Mouse (Mus musculus) gastrocnemius, postnatal 25 days (tissue): ENCODE measurements around the gene Tmem234. TPM values are rescaled to one million over a fixed set of nuclear protein-coding genes. Genes with fewer than 3 reads are reported as not detected.

Source experiments
- DNase-seq: peaks from one replicate; pipeline ENCODE4 v3.0.0; 2022
- total RNA-seq, 2 experiments: library from RNA; stranded (reverse); gene quantifications; 1 replicate in 1 of 2; 2 replicates in 1 of 2; pipeline ENCODE4 v1.2.3; 2021

Gene Tmem234
- total RNA-seq, 2 experiments from 2014 or later: 30.5 to 32.3 TPM

- no peak for DNase-seq
Measured at GRCm38 (mm10) chr4:129622120-129622802, 21.8 kb downstream of the Tmem234 start.

DNA sequence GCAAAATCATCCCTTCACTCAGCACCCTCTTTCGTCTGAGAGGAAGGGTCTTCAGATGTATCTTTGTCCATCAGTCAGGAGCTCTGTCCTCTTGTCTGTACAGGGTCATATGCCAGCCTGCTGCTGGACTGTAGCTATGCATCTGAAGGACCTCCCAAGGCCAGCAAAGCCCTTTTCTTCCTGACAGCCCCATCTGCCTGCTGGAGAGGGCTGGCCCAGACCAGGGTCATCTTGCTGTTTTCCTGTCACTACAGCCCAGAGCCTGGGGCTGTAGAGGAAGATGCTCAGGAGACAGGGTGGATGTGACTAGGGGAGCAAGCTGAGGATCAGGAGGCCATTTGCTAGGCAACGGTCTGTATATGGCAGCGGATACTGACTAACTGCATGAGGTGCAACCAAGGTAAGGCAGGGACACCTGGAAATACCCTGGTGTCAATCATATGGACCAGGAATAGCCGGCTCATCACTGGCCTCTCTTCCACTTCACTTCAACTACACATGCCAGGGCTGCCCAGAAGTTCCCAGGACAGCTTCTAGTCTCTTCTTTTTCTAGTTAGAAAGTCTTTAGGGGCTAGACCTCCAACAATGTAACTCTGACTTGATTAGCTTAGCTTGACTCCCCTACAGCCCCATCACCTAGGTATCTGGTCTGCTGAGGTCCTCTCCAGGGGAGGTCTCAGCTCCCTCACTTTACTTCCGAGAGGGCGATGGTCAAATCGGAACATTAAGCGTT lies 22.5 kb downstream of the Tmem234 start:
- DNase-seq: no peak

DNA sequence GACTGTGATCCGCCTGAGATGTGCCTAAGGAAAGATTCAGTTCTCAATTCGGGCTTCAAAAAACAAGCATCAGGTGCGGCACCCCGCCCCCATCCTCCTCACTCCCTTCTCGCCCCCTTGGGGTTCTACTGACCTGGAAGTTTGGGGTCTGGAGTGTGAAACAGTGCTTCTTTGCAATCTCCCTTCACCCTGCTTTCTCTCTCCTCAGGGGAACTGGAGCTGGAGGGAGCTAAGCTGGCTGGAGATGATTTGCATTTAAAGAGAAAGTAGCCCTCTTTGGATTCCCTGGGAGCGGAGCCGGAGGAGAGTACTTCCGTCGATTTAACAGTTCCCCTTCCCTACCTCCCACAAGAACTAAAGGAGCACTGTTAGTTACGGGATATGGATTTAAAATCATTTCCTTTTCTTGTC lies 23.2 kb downstream of the Tmem234 start, which contains the start of gene Ccdc28b:
Gene Ccdc28b, minus strand, starts transcription at position 267 of the 411 bp plus-strand sequence.
- peak; percentile 37 for DNase-seq

DNA sequence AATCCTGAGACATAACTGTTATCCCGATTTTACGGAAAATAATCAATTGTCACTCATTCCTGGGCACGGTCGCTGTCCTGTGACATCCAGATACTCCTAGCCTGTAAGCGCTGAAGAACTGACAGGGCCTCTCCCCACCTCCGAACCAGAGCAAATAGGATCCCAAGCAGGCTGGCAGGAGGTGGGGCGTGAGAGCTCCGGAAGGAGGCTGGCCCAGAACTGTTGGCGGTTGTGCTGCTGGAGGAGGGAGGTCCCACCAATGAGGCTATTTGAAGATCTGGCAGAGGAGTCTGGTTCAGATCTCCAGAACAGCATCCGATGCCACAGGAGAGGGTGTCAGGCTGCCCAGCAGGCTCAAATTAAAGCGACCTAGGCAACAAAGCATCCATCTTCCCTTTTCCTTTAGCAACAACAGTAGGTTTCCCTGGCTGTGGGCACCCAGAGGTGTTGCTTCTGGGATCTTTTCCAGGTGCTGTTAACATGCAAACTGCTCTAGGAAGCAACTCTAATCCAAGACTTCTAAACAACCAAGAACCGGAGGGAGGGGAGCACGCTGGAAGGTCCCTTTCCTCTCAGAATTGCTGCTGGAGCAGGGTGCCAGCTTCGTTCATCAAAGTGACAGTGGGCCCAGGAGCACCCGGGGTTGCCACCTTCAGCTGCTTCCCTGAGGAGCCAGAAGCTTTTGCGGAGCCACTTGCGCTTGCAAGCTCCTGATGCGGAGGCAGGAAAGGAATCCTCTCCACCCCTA lies 24.0 kb downstream of the Tmem234 start:
- DNase-seq: peak; percentile 93

GRCm38 (mm10) chr4:129625029-129625370 lies 24.5 kb downstream of the Tmem234 start:
- DNase-seq: peak; percentile 41

DNA sequence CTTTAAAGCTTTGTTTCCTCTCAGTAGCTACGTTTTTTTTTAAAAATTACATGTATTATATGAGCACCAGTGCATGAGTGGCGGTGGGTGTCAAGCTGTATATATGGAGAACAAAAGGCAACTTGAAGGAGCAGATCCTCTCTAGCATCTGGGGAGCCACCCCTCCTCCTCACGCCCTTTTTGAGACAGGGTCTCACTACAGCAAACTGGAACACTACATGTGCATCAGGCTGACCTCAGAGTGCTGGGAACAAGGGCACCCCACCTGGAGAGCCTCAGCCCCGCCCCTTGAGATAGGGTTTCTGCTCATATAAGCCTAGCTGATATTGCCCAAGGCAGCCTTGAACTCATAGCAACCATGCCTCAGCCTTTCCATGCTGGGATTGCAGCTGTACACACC lies 25.0 kb downstream of the Tmem234 start:
- no peak for DNase-seq

- DNase-seq: no peak
Measured at GRCm38 (mm10) chr4:129626035-129626434, 25.6 kb downstream of the Tmem234 start.

- DNase-seq: no peak
Measured at GRCm38 (mm10) chr4:129630944-129631343, 30.5 kb downstream of the Tmem234 start.

DNA sequence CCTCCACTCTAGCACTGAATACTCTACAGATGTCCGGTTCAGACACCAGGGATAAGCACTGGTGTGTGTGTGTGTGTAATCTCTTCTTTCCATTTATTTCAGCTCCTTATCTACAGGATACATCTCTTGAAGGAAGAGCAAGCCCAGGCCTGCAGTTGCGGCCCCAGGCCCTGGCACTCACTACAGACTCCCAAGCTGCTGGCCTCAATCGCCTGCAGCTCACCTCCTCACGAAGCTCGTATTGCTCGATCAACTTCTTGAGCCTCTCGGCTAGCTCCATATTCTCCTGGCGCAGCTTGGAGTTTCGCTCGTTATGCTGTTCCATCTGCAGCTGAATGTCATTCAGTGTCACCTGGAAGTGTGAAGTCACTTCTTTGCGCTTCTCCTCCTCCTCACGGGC lies 31.4 kb downstream of the Tmem234 start:
- DNase-seq: no peak

- no peak for DNase-seq
Measured at GRCm38 (mm10) chr4:129633852-129634251, 33.4 kb downstream of the Tmem234 start.

DNA sequence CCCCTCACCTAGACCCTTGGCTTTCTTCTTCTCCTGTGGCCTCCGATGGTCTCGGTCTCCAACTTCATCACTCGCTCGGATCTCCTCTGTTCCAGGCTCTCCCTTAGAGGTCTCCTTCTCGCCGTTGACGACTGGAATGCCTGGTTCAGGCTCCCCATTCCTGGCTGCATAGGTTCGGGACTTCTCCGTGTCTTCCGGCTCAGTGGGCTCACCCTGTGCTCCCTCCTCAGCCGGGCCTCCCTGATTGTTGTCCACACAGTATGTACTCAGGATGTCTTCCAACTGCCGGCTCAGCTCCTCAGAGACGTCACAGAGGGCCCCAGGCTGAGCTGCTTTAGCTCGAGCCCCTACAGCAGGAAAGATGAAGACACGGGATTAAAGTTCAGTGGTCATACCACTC lies 38.8 kb downstream of the Tmem234 start:
- DNase-seq: no peak

GRCm38 (mm10) chr4:129640101-129640637 lies 39.7 kb downstream of the Tmem234 start:
- peak; percentile 17 for DNase-seq

DNA sequence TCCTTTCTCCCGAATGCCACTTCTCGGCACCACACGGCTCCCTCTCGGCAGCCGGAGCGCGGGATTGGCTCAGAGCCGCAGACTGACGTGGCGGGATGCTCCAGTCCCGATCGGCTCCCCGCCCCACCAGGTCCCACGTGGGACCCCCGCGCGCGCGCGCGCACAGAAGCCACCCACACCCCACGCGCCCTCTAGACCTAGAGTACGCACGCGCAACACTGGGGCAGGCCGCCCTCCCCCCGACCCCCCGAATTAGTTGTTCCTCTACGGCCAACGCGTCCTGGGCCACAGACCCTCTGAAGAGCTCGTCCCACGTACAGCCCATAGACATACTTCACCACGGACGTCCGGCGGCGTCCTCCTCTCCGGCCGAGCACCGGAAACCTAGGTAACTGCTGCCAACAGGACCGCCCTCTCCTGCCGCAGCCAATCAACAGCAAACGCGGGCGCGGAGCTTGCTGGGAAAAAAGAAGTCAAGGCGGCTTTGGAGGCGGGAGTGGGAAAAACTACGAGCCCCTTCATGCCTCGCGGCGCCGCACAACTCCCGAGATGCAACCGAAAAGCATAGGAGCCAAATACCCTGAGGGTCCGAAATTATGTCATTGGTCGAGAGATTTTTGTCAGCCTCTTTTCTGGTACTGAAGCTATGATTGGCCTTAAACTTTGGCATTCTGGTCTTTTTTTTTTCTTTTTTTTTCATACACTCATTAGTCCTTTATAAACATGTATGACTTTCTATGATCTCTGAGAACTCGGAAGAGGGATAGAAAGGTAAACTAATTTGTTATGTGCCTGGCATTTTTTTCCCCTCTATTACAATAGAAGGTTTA lies 40.4 kb downstream of the Tmem234 start, which contains the start of gene Txlna:
Gene Txlna, minus strand, starts transcription at position 428 of the 830 bp plus-strand sequence.
- DNase-seq: peak; percentile 96

DNA sequence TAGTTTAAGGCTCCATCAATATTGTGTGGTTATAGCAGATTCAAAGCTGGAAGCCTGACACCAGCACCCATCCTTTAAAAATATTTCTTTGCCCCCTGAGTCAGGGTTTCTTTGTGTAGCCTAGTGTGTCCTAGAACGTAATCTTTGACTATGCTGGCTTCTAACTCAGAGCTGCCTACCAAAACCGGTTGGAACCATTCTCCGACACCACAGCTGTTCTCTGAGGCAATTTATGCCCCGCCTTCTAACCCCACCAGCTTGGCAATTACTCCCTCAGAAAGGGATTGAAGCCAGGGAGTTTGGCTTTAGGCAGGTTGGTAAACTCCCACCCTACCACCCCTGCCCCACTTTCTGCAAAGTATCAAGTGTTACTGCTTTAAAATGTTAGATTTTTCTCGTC lies 41.3 kb downstream of the Tmem234 start:
- DNase-seq: no peak

- DNase-seq: no peak
Measured at GRCm38 (mm10) chr4:129645204-129645603, 44.7 kb downstream of the Tmem234 start.

DNA sequence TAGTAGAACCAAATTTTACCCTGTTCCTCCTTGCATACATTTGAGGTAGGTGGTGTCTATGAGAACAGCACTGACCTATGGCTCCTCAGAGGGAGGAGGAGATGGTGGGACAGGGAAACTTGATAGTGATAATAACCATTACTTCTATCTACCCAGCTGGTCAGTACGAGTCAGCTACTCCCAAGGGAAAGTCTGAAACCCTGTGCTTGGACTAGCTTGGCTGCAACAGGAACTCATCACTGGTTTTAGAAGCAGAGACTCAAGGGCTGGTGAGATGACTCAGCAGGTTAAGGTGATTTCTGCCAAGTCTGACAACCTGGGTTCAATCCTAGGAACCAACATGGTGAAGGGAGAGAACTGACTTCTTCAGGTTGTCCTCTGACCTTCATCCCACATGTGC lies 48.2 kb downstream of the Tmem234 start:
- no peak for DNase-seq

DNA sequence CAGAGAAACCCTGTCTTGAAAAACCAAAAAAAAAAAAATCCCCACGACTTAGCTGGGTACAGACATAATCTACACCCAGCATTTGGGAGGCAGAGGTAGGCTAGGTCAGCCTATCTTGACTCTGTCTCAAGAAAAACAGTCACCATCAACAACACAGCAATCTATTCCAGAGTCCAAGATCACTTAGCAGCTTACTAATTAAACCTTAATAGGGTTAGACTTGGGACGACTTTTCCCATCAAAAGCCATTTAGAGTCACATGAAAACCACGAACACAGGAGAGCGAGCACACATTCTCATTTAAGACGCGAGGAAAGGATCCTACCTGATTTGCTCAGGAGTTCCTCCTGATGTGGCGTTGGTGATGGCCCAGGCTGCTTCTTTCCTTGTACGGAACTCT lies 49.9 kb downstream of the Tmem234 start:
- no peak for DNase-seq

- DNase-seq: no peak
Measured at GRCm38 (mm10) chr4:129654770-129655169, 54.3 kb downstream of the Tmem234 start.

GRCm38 (mm10) chr4:129661584-129661983 lies 61.1 kb downstream of the Tmem234 start:
- DNase-seq: no peak

DNA sequence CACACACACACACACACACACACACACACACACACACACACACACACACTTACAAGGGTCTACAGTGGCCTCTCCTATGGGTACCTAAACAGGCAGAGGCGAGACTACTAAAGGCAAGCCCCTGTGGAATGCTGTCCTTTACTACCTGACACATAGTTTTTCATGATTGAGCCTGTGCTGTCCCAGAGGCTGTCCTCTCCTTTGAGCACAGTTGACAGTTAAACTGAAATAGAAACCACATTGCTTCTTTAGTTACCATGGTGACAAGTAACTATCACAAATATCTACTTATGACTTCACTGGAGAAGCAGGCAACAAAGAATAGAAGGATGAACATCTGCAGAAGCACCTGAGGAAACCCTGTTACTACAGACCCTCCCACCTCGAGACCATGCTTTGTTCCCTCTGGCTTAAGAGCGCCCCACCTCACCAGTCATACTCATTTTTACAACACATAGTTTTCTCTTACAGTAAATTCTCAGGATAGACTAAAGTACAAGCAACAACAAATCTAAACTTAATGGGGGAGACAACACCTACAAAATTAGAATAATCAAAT lies 61.9 kb downstream of the Tmem234 start:
- no peak for DNase-seq

DNA sequence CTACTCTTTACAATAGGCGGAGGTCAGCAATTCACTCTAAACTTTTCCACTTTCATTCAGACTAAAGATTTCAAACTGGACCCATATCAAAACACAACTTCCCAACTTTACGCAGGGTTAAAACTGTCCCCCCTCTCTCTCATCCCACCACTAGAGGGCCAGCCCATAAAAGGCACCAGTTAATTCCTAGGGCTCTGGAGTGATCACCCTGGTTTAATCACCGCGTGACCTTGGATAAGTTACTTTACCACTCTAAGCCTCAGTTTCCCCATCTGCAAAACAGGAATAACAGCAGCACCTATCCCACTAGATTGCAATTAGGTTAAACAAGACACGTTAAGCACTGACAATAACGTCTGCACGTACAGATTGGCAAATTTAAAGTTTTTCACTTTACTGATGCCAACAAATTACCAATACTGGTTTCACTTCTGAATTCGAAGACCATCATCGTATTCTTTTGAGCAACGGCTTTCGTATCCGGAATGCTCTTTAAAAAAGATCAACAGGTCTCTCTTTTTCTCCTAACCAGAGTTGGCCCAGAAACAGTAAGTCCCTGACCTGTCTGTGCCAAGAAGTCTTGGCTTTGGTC lies 71.1 kb downstream of the Tmem234 start:
- DNase-seq: no peak
